Mouse (Mus musculus): Measurements from ENCODE around the gene Tomm40.

Tomm40 gene

DNA sequence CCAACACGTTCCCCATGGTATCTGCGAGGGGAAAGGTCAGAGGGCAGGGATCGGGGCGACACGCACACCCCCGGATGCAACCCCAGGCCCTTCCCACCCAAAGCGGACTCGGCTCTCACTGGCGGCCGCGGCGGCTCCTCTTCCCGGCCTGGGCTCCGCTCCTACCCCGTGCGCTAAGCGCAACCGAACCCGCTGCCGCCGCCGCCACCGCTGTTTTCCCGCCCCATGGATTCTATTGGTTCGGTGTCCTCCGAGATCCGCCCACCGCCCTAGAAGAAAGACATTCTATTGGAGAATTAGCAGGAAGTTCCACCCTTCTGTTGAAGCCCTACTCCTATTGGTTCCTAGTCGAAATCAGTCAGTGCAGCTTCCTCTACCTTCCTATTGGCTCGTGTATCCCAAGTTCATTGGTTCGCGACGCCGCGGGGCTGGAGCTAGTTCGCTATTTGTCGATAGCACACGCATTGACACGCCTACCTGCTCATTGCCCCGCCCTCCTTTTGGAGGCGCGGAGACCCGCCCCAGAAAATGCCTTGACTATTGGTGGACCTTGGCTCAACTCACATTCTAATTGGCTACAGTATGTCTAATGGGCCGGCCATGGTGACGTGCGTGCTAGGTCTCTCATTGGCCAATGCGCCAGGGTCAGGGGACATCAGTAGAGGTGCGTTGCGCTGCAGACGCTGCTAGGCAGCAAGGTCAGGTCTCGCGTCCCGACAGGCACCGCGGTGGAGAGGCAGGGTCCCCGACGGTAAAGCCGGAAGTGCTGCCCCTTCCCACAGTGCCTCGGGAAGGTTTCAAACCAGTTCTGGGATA is at the start of gene Tomm40:
Gene Tomm40, minus strand, starts transcription at position 200 of the 816 bp plus-strand sequence.
- peak; percentile 100 for DNase-seq (ENCODE audit: low read depth)

DNA sequence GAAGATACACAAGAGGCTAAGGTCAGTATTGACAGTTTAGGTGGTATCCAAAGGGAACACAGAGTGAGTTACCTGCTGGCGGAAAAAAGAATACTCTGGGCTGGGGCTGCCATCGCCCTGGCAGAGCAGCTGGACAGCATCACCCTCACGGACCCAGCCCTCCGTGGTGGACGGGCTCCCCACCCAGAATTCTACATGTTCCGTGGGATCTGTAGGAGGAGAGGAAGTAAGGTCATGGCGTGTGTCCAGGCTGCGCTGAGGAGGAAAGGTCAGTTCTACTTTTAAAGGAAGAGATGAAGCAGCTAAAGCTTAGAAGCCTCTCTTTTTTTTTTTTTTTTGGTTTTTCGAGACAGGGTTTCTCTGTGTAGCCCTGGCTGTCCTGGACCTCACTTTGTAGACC is 49.3 kb upstream of the Tomm40 start:
- no peak for DNase-seq (ENCODE audit: low read depth)

DNA sequence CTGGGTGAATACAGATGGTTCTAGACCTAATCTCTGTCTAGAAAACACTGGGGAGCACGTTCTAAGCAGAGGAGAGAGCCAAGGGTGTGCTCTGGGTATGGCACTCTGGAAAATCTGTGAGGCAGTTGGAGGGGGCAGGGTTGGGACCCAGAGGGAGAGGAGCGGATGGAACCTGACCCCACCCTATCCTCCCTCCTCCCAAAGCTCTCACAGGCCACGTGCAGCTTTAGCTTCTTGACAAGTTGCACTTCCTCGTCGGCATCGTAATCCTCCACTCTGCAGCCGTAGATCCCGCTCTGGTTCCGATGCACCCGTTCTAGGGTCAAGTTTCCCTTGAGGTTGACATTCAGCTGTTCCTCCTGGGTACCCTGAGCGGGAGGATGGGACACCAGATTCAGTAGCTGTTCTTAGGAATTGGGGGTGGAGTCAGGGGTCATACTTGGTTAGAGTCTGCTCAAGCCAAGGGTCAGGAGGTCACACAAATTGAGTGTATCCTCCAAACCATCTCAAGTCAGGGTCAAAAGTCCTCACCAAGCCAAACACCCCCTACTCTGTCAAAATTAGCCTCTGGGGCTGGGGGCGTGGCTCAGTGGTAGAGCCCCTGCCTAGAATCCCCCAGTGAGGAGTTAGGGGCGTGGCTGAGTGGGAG is 48.7 kb upstream of the Tomm40 start:
- DNase-seq (ENCODE audit: low read depth): no peak

DNA sequence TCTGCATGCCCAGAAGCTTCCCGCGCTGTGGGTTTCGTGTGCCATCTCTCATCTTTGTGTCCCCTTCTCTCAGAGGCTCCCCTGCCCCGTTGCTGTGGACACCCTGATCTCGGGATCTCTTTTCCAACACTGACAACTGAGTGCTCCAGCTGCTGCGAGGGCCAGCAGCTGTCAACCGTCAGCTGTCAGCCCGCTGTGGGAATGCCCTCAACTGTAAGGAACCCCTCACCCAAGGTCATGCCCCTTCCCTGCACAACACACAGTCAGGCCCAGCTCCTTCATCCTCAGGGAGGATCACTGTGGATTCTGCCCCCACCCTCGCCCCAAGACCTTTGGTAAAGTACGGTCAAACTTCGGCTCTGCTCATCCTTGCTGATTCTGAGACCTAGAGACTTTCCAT is 47.0 kb upstream of the Tomm40 start:
- no peak for DNase-seq (ENCODE audit: low read depth)

DNA sequence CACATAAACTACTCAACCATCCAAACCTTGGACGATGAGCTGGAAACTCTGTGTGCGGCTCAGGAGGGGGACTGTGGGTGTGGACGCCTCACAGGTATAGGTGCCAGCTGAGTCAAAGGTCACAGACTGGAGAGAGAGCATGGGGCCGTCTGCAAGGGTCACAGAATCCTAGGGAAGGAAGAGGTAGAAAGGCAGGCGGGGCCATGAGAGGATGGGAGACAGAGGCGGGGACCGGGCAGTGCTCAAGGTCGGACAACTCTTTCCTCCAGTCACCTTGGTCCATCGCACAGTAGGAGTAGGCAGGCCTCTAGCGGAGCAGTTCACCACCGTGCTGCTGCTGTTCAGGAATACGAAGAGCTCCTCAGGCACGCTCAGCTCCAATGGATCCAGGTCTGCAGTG is 44.8 kb upstream of the Tomm40 start:
- DNase-seq (ENCODE audit: low read depth): no peak

DNA sequence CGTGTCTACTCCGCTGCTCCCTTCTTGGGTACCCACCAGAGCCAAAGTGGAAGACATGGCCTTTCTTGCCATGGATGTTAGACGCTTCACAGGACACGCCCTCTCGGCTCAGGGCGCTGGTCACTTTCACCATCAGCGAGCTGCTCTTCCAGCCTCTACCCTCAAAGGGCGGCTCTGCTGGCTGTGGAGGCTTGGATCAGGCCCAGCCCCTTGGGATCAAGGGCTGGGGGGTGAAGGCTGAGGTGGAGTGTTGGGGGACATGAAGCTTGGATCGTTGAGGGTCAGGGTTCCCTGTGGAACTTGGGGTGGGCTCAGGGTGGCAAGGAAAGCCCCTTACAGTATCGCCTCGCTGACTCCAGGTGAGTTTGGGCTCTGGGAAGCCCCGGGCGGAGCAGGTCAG is 43.4 kb upstream of the Tomm40 start:
- DNase-seq (ENCODE audit: low read depth): no peak

DNA sequence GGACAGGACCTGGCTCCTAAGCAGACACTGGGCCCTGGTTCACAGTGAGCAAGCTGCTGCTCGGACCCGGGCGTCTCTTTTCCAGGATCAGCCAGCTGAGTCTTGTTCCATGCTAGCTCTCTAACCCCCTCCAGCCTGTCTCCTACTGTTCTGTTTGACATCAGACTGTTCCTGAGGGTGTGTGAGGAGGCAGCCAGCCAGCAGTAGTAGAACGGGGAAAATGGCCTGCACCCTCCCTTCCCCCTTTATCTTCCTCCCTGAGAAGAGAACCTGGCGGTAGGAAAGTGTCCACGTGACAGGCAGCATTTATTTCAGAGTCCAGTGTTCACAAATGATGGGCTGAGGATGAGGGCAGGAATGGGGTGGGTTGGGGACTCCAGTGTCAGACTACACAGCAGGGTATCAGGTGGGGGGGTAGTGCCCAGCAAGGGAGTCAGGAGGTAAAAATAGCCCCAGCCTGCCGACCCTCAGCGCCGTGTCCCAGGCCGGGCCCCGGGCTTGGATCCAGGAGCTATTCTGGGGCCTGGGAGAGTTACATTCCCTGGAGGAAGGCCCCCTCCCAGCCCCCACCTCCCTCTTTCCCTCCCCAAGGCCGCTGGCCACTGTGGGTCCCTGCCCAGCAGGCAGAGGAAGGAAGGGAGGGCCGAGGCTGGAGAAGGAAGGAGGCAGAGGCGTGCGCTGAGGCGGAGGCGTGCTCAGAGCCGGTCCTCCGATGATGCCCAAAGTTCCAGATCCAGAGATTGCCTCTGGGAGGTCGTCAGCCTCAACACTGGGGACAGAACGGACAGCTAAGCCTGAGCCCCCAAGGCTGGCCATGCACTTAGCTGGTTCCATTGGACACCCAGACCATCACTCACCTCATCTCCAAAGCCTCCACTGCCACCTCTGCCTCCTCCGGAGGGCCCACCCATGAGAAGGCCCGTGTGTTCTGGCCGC is 40.9 kb upstream of the Tomm40 start:
- no peak for DNase-seq (ENCODE audit: low read depth)

DNA sequence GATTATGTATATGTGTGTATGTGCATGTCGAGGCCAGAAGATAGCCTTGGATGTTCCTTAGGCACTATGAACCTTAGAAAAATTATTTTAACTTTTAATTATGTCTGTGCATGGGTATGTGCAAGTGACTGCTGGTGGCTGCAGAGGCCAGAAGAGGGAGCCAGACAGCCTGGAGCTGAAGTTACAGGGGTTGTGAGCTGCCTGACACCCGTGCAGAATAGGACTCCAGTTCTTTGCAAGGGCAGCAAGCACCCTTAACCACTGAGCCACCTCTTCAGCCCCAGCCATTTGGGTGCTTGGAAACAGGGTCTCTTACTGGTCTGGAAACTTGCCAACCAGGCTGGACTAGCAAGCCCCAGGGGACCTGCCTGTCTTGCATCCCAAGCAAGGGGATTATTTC is 39.8 kb upstream of the Tomm40 start:
- DNase-seq (ENCODE audit: low read depth): no peak

DNA sequence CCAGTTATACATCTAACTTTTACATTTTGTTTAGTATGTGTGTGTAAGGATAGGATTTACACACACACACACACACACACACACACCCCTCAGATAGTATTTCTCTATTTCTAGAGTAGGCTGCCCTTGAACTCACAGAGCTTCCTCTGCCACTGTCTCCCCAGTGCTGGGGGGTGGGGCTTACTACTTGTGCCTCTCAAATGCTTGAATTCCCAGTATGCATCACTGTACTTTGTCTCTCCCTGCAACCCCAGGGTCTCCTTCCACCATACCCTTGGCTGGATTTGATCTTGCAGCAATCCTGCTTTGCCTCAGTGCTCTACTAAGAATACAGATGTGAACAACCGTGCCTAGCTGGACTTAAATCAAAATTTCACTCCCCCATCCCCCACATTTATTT is 38.8 kb upstream of the Tomm40 start:
- no peak for DNase-seq (ENCODE audit: low read depth)

DNA sequence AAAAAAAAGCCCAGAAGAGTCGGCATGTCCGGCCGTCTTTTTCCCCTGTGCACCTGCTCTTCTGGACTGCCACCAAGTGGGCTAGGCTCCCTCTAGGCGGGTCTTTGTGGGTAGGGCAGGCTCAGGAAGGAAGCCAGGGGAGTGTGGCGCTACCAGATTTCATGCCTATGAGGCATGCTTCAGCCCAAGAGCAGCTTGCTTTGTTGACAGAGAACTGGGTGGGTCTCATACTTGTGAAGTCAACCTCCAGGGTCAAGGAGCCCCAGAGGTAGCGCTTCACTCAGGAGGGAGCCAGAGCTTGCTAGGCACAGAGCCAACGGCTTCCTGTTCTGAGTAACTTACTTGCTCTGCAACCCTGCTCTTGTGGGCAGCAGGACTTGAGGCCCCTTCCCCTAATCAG is 38.3 kb upstream of the Tomm40 start:
- DNase-seq (ENCODE audit: low read depth): no peak

DNA sequence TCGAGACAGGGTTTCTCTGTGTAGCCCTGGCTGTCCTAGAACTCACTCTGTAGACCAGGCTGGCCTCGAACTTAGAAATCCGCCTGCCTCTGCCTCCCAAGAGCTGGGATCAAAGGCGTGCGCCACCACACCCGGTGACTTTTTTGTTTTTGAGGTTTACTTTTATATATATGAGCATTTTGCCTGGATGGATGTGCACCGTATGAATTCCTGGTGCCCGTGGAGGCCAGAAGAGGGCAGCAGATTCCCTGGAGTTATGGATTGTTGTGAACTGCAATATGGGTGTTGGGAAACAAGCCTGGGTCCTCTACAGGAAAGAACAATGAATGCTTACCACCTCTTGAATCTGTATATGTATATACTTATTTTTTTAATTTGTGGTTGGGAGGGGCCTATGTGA is 37.4 kb upstream of the Tomm40 start:
- DNase-seq (ENCODE audit: low read depth): no peak

DNA sequence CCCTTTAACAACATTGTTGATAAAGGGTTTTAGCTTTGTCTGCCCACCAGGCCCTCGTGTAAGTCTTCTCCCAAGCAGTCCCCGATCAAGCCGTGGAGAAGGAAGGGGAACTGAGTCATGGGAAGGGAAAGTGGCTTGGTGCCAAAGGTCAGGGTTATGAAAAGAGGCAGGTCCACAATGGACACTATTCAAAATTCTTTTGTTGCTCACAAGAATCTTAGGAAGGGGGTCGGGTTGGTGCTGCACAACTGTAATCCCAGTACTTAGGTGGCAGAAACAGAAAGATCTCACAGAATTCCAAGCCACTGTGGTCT is 35.8 kb upstream of the Tomm40 start:
- DNase-seq (ENCODE audit: low read depth): no peak

DNA sequence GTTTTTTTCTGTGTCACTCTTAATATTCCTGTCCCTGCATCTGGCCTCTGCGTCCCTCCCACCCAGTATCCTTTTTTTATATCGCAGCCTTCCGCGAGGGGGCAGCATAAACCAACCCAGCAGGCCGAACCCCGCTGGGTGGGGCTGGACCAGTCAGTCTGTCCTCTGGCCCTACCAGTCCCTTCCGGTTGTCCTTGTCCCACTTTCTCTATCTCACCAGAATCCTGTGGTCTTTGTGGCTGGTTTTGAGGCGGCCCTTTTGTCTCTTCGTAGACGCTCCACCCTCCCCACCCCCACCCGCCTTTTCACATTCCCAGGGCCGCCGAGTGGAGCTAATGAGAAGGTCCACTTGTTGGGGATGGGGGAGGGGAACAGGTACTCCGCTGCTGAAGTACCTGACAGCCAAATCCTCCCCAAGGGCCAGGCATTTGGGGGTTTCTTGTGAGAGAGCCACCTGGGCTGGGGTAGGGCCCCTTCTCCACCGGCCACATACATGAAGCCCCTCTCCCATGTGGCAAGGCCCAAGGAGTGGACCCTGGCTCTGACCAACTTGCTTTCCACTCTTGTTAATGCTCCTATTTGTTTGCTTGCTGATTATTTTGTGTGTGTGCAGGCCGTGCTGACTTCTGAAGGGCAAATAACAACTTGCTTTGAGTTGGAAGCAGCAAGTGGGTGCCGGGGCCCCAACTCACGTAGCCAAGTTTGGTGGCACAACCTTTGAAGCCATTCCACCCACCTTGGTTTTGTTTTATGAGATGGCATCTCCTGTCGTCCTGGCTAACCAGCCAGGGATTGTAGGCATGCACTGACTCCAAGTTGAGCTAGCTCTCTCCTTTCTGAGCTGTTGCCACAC is 35.2 kb upstream of the Tomm40 start, which contains the start of gene Nectin2:
Gene Nectin2, minus strand, starts transcription at position 267 of the 853 bp plus-strand sequence.
- peak; percentile 71 for DNase-seq (ENCODE audit: low read depth)

DNA sequence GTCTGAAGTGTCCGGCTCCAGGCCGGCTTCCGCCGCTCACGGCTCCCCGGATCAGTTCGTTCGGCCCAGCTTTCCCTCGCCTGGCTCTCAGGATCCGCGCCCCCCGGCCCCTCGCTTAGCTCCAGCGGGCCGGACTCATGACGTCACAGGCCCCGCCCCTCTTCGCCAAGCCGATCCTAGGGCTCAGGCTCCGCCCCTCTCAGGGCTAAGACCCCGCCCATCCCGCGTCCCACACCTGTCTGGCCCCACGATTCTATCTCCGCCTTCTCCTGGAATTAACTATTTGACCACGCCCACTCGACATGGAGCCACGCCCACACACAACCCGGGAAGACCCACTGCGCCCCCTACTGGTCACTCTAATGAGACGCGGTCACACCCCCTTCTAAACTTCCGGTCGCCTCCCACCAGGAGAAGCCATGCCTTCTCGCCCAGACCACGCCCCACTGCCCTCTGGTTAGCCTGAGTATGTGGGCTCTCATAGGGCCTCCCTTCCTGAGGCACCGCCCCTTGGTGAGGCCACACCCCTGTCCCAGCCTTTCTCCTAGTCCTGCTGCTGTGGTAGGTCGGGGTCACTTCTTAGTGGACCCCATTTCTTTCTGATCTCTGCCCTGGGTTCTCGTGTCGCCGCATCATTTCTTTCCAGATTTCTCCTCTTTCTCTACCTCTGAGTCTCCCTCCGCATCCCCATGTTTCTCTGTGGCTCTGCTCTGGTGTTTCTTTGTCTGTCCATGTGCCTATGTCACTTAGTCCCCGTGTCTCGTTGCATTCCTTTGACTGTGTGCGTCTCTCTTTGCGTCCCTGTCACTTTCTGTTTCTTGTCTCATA is 34.4 kb upstream of the Tomm40 start:
- DNase-seq (ENCODE audit: low read depth): peak; percentile 93

DNA sequence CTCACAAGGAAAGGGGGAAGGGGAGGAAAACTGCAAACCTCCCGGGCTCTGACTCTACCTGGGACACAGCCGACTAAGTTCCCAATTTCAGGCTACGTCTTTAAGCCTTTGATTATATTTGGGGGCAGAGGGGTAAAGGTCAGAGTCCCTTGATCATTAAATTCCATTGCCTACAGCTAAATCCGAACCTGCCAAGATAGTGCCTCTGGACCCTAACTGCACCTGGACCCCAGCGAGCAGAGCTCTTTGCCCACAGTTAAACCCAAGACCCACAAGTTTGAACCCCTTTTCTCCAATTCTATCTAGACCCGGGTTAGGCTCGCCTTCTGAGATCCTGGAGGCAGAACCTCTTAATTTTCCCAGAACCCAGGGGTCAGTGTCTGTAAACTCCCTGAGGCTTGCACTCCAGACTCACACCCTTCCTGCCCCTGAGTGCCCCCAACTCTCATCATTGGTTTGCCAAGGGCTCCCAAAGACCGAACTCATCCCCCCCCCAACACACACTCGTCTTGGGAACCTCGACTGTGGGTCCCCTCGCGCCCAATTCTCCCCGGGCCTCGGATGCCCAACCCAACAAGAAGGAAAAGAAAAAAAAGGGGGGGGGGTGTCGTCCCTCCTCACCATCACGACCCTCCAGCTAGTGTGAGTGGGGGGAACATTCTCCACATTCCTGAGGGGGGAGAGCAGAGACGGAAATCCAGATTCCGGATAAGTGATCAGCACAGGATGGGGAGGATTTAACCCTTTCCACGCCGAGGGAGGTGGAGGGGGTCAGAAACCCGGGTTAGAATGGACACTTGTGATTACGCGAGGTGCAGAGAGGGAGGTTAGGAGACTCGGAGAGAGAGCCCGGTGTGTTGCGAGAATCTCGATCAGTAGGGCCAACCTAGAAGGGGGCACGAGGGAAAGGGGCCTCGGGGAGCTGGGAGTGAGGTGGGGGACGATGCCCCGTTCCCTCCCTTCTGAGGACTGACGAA is 33.3 kb upstream of the Tomm40 start:
- DNase-seq (ENCODE audit: low read depth): no peak

DNA sequence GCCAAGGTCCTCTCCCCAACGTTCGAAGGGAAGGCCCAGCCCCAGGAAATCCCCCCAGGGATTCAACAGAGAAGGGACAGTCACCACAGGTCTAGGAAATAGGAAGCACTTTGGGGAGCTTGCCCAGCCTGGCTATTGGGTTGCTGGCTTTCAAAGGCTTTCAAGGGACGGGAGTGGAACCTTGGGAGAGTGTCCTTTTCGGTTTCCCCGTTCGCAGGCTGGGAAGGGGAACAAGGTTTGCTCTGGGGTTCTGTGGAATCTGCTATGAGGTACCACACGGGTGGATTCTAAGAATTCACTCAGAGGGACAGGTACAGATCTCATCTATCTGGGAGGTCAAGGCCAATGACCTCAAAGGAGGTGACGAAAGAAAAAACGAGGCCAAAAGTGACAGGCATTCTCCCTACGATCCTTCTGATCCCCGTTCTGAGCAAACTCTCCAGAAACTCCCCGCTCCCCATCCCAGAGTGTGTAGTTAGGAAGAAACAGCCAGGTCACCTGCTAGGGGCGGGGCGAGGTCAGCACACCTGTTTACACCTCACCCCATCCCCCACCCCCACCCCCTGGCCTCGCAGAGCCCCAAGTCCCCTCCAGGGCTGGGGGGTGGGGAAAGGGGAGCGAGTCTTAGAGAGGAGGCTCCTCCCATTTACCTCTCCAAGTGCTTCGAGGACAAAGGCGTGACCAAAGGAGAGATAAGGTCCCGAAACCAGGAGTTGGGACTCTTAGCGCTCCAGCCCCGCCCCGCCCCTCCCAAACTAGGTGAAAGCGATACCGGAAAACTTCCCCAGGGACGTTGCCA is 32.4 kb upstream of the Tomm40 start:
- no peak for DNase-seq (ENCODE audit: low read depth)

DNA sequence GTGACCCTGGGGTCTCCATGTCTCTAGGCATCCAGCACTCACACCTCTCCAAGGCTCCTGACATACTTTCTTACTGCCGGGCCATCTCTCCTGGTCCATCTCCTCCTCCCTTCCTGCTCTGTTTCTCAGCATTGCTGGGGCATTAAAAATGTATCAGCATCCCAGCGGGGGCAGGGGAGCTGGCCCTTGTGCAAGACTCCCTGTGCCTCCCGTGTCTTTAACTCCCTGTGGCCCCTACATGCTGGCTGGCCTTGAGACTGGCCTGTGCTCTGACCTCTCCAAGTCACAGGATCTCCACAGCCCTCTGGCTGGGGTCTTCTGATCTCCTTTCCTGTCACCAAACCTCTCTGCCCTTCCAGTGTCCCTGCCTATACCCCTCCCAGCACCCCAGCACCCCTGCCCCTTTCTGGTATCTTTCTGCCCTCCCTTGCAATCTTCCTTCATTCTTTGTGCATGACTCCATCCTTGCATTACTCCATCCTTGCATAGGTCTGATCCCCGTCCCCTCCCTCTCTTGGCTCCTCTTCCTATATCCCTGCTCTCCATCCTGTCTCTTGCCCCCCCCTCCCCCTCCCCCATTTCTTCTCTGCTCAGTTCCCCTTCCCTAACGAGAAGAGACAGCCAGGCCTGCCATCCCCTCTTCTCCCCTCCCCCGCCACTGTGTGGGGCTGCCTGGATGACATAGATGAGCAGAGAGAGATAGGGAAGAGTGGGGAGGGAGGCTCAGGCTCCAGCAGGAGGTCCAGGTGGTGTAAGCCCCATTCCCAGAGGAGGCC is 31.4 kb upstream of the Tomm40 start:
- DNase-seq (ENCODE audit: low read depth): no peak

DNA sequence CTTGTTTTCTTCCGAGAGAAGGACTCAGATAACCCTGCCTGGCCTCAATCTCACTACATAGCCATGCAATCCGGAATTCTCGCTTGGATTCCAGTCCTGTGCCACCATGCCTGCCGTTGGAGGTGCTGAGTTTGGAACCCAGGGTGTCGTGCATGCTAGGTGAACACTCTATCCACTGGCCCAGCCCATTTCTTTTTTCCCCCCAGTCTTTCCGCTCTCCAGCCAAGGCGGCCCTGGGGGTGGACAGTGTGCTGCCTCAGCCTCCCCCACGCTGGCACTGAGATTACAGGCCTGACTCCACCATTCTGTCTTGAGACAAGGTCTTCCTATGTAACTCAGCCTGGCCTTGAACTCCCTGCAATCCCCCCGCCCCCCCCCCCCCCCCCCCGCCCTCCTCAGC is 30.7 kb upstream of the Tomm40 start:
- DNase-seq (ENCODE audit: low read depth): no peak

Measured in c-Kit-positive CD71-negative TER-119-negative erythroid progenitor cells, embryonic 14.5 days (primary cell).